Mouse (Mus musculus) effector memory CD4-positive, alpha-beta T cell, adult 5 months (primary cell): ENCODE results near the gene Jmjd1c. TPM values are rescaled to one million over a fixed set of nuclear protein-coding genes. Genes with fewer than 3 reads are reported as not detected.

Experiments
- polyA plus RNA-seq: library from polyadenylated mRNA; unstranded; fragments of 100-300 nt; shearing (Covaris generic); gene quantifications from one replicate; pipeline ENCODE4 v1.2.1, GENCODE M21; 2017

Jmjd1c gene
- polyA plus RNA-seq, result 76.6 TPM

GRCm38 (mm10) chr10:67095798-67096620 lies at the start of gene Jmjd1c:
Jmjd1c (plus strand) TSS chr10:67096125.

DNA sequence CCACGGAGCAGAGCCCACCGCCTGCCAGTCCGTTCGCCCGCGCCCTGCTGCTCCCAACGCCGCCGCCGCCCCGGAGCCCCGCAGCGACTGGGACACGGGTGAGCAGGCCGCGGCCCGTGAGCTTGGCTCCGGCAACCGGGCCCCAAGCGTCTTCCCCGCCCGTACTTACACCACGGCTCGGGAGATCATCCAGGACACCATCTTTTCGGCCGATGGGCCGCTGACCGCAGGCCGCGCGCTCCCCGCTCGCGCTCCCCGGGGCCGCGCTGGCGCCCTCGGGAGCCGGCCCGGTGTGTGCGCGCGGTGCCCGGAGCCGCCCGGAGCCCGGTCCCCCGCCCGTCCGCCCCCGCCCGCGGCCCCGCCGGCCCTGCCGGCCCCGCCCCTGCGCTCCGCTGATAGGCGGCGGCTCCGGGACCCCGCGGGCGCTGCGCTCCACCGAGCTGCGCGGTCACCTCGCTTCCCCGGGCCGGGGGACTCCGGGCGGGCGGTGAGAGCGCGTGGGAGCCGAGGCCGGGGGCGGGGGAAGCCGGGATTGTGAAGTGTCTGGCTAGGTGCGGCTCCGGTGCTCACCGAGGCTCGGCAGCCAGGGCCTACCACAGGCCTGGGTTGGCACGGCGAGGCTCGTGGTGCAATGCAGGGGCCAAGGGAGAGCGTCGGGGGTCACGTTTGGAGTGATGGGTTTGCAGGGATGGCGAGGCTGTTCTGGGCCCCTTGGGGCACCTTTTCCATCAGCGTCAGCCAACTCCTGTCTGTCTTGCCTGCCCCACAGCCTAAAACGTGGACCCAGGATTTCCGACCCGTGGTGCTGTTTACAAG lies 904 bp downstream of the Jmjd1c start, which contains the start of gene Reep3:
Reep3 (minus strand) TSS at position 325 of the 816 bp plus-strand sequence.

GRCm38 (mm10) chr10:67285176-67285814 lies 189.4 kb downstream of the Jmjd1c start, which contains the start of gene Nrbf2:
Nrbf2 (minus strand) TSS chr10:67285305.

Other genes starting within 250 kb of the Jmjd1c start
- gene Reep3, start 820 bp downstream of the Jmjd1c start, polyA plus RNA-seq, result 27.1 TPM
- gene Nrbf2, start 189.2 kb downstream of the Jmjd1c start, polyA plus RNA-seq, result 61.5 TPM